Mouse (Mus musculus): ENCODE data around the gene Alkal2.

DNA sequence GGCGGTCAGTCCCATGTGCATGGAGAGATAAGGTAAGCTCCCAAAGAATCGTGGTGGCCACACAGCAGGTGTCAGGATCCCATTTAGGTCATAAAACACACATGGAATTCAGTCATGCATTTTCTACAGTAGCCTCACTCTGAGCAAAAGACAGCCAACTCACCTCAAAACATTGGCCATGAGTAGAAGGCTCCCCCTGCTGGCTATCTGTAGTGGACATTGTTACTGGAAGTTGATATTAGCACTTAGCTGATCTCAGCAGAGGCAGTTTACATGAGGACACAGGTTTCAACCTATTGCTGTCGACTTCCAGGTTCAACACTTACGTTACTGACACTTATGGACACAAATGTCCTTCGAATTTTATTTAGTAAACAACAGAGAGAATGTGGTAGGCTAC is 5.9 kb downstream of the Alkal2 start:
- TF ChIP-seq CTCF (IDR thresholded peaks at IDR 0.05; ENCODE audit: borderline replicate concordance, control insufficient read depth, extremely low read depth, insufficient read depth, low read length, poor library complexity) (no peak), POLR2A (IDR thresholded peaks at IDR 0.05; ENCODE audit: control insufficient read depth, extremely low read depth, insufficient read depth, low read length, poor library complexity) (no peak)

All from thymus, adult 2 months (tissue).